In genomic region chr2:42007606-42008005, GRCm38 (mm10) we compare ENCODE assay signal across 13 mouse cellular contexts.
DNase-seq lines count a peak whose midpoint lies in the region; ATAC-seq and TF ChIP-seq lines count a peak whose summit lies in the region.
"Had no signal": no experiment of that assay in that cellular context is flagged by ENCODE, and none has a peak within 500 bp of the region (broad histone marks: within the 10 kb centered on the region; RNA-seq: fewer than 3 reads in every experiment).

No protein-coding gene starts in this region.

- ATAC-seq in forebrain, embryonic 14.5 days = peak; percentile 79
- no peak for ATAC-seq in lung, postnatal 0 days
- ATAC-seq: liver, postnatal 0 days; Patski had no signal

- H3K9ac ChIP-seq in forebrain, embryonic 14.5 days (ENCODE audit: low read length) = no peak overlapping the region
- no peak overlapping the region for H3K9ac ChIP-seq in lung, postnatal 0 days (replicated peaks; ENCODE audit: low read depth)
- H3K9ac ChIP-seq: liver, postnatal 0 days; neural tube, embryonic 12.5 days had no signal

- TF ChIP-seq EP300 in lung, postnatal 0 days (IDR thresholded peaks at IDR 0.05) = no peak

- WGBS in forebrain, embryonic 14.5 days = 5% methylated on average over 3 of the region's 3 CpGs
- WGBS in lung, postnatal 0 days = 62% methylated on average over 3 of the region's 3 CpGs

- H3K27me3 ChIP-seq in forebrain, embryonic 14.5 days (replicated peaks; ENCODE audit: control insufficient read depth, insufficient read depth, low read length) = no peaks in the 10 kb centered on the region
- no peaks in the 10 kb centered on the region for H3K27me3 ChIP-seq in lung, postnatal 0 days (replicated peaks; ENCODE audit: insufficient read depth, low read length)
- H3K27me3 ChIP-seq: neural tube, embryonic 12.5 days; Patski had no signal

- peaks cover 5% of the 10 kb centered on the region; the same call in 1 of the 2 replicates for H3K4me1 ChIP-seq in forebrain, embryonic 14.5 days (ENCODE audit: control insufficient read depth, insufficient read depth, low read length)
- no peaks in the 10 kb centered on the region for H3K4me1 ChIP-seq in lung, postnatal 0 days (ENCODE audit: insufficient read depth, low read depth, low read length)
- H3K4me1 ChIP-seq: neural tube, embryonic 12.5 days had no signal

- TF ChIP-seq CTCF in lung, postnatal 0 days (IDR thresholded peaks at IDR 0.05) = no peak

- no peak overlapping the region for H3K4me2 ChIP-seq in forebrain, embryonic 14.5 days (ENCODE audit: low read length)
- no peak overlapping the region for H3K4me2 ChIP-seq in lung, postnatal 0 days (replicated peaks; ENCODE audit: low read depth, low read length)
- H3K4me2 ChIP-seq: neural tube, embryonic 12.5 days had no signal

- H3K9me3 ChIP-seq in forebrain, embryonic 14.5 days (replicated peaks; ENCODE audit: control insufficient read depth, low read length) = no peaks in the 10 kb centered on the region
- no peaks in the 10 kb centered on the region for H3K9me3 ChIP-seq in lung, postnatal 0 days (ENCODE audit: low read length)
- H3K9me3 ChIP-seq: neural tube, embryonic 12.5 days had no signal

- no peaks in the 10 kb centered on the region for H3K36me3 ChIP-seq in forebrain, embryonic 14.5 days (ENCODE audit: control insufficient read depth, insufficient read depth, low read length)
- H3K36me3 ChIP-seq in lung, postnatal 0 days (ENCODE audit: insufficient read depth, low read length) = no peaks in the 10 kb centered on the region
- H3K36me3 ChIP-seq: neural tube, embryonic 12.5 days had no signal

- DNase-seq in embryo, embryonic 11 days = peak; percentile 10
- DNase-seq in embryo, embryonic 10.5 days (ENCODE audit: low spot score) = no peak
- peak; percentile 86 for DNase-seq in forebrain, embryonic 14.5 days (ENCODE audit: low spot score)
- peak; percentile 38 to 53 for DNase-seq in layer of hippocampus, postnatal 10 days (ENCODE audit: low spot score in 2 of 2)
- DNase-seq in retina, embryonic 14.5 days (ENCODE audit: low spot score) = peak; percentile 24
- DNase-seq in lung, postnatal 0 days (ENCODE audit: low spot score) = no peak
- no peak for DNase-seq in adrenal gland, postnatal 14 days
- no peak for DNase-seq in heart, adult 8-10 months (ENCODE audit: low spot score)
- DNase-seq: B cell, adult 2 months; liver, postnatal 0 days had no signal

- H3K27ac ChIP-seq in forebrain, embryonic 14.5 days (ENCODE audit: low read depth, low read length) = no peak overlapping the region
- no peak overlapping the region for H3K27ac ChIP-seq in lung, postnatal 0 days (ENCODE audit: low read length)
- H3K27ac ChIP-seq: kidney, postnatal 0 days; neural tube, embryonic 12.5 days had no signal

- no peak overlapping the region for H3K4me3 ChIP-seq in forebrain, embryonic 14.5 days (ENCODE audit: low read depth, low read length)
- H3K4me3 ChIP-seq in lung, postnatal 0 days (ENCODE audit: low read depth, low read length) = no peak overlapping the region
- H3K4me3 ChIP-seq: neural tube, embryonic 12.5 days had no signal

Comparison
In these comparisons a context has a peak if more than half of its experiments do, and no peak if none do; other contexts are left out.
1. DNase-seq: peak in embryo, embryonic 11 days (single experiment), forebrain, embryonic 14.5 days (single experiment), layer of hippocampus, postnatal 10 days (2 of 2) and retina, embryonic 14.5 days (single experiment); none in embryo, embryonic 10.5 days (single experiment), lung, postnatal 0 days (single experiment), adrenal gland, postnatal 14 days (single experiment) and heart, adult 8-10 months (single experiment).